Mouse (Mus musculus): ENCODE data around the gene Hip1r. TPM values are rescaled to one million over a fixed set of nuclear protein-coding genes. Genes with fewer than 3 reads are reported as not detected.

Hip1r gene
- total RNA-seq, 2 experiments from 2014 or later = 20.1 to 28.4 TPM

Small RNAs within 50 kb of the gene (microRNA-seq; reads per million reads assigned to microRNA genes)
- gene Mir7032 (ENCODE audit: borderline number of aligned reads in 2 of 2) = 1.9 to 2.4 reads per million in 2 experiments

Other genes with a start within 250 kb of the Hip1r start
- 10 to 100 TPM; 65.4 to 76.6 TPM for gene Rsrc2, start 224.2 kb upstream of the Hip1r start, total RNA-seq (2021)
- under 1 TPM; 0.53 to 0.90 TPM for gene Kntc1, start 223.9 kb upstream of the Hip1r start, total RNA-seq (2021)
- gene Hcar2, start 108.1 kb upstream of the Hip1r start, total RNA-seq (2021) = 1 to 10 TPM; 1.9 to 7.2 TPM
- gene Hcar1, start 93.6 kb upstream of the Hip1r start, total RNA-seq (2021) = 10 to 100 TPM in 1 of 2 experiments, 1 to 10 TPM in 1; 5.1 to 18.0 TPM
- gene Denr, start 66.5 kb upstream of the Hip1r start, total RNA-seq (2021) = 10 to 100 TPM; 54.7 to 74.1 TPM
- gene Gm43518, start 46.2 kb upstream of the Hip1r start, total RNA-seq (2021) = 1 to 10 TPM in 1 of 2 experiments, under 1 TPM in 1; 0.74 to 1.5 TPM
- gene Ccdc62, start 42.9 kb upstream of the Hip1r start, total RNA-seq (2021) = 1 to 10 TPM; 4.3 to 4.5 TPM
- gene Vps37b, start 58.6 kb downstream of the Hip1r start, total RNA-seq (2021) = 100 to 1,000 TPM in 1 of 2 experiments, 10 to 100 TPM in 1; 97.2 to 127 TPM
- 10 to 100 TPM; 10.6 to 15.2 TPM for gene Abcb9, start 122.2 kb downstream of the Hip1r start, total RNA-seq (2021)
- gene Ogfod2, start 138.7 kb downstream of the Hip1r start, total RNA-seq (2021) = 10 to 100 TPM; 42.3 to 47.0 TPM
- 10 to 100 TPM; 51.3 to 56.8 TPM for gene Arl6ip4, start 142.5 kb downstream of the Hip1r start, total RNA-seq (2021)

All from adrenal gland, adult 18-20 months (tissue).